Comparison of ENCODE assay signal across 15 mouse cellular contexts in genomic region chr7:35688781-35689349, GRCm38 (mm10).
"Had no signal": no experiment of that assay in that cellular context is flagged by ENCODE, and none has a peak within 500 bp of the region (broad histone marks: within the 10 kb centered on the region; RNA-seq: fewer than 3 reads in every experiment).

No protein-coding gene starts in this region.

- ATAC-seq: lung, postnatal 0 days; midbrain, embryonic 13.5 days had no signal

- H3K4me3 ChIP-seq: layer of hippocampus, adult 2 months; limb, embryonic 10.5 days; liver, embryonic 15.5 days; midbrain, embryonic 13.5 days had no signal

- H3K27me3 ChIP-seq: liver, embryonic 15.5 days; midbrain, embryonic 13.5 days had no signal

- H3K9me3 ChIP-seq: limb, embryonic 10.5 days; liver, embryonic 15.5 days; midbrain, embryonic 13.5 days had no signal

- H3K36me3 ChIP-seq: liver, embryonic 15.5 days had no signal

- DNase-seq: kidney, postnatal 36 days; lung, adult 2 months; lung, postnatal 36 days; retina, postnatal 1 day; right cerebral cortex, postnatal 4 days; spleen, adult 18-20 months; thymus, adult 18-20 months; thymus, postnatal 14 days had no signal

- H3K27ac ChIP-seq: kidney, postnatal 0 days; layer of hippocampus, adult 2 months; limb, embryonic 10.5 days; liver, embryonic 15.5 days; midbrain, embryonic 13.5 days had no signal

- H3K4me2 ChIP-seq: liver, embryonic 11.5 days; liver, embryonic 15.5 days; midbrain, embryonic 13.5 days had no signal

- H3K9ac ChIP-seq: liver, embryonic 15.5 days; midbrain, embryonic 13.5 days had no signal
